Mouse (Mus musculus) stomach, postnatal 0 days (tissue): ENCODE data around the gene Npr1. TPM values are rescaled to one million over a fixed set of nuclear protein-coding genes. Genes with fewer than 3 reads are reported as not detected.

Experiments used
- ATAC-seq: fragments of 200-750 bp; cut with Nextera tagmentation; 2 replicates; pipeline ENCODE4 v1.8.0; 2017; ENCODE audit not compliant: low FRiP score, low TSS enrichment
- DNase-seq: peaks from one replicate; pipeline ENCODE4 v3.0.0-alpha.2; 2016; ENCODE audit warnings: low spot score
- H3K27ac ChIP-seq: fragments of 300-500 bp; sonication (generic); replicated peaks from 2 replicates; pipeline ENCODE4 v1.5.1; 2014; ENCODE audit warnings: mild to moderate bottlenecking, control low read depth
- H3K27me3 ChIP-seq: fragments of 300-500 bp; sonication (generic); 2 replicates; pipeline ENCODE4 v1.6.1; 2014; ENCODE audit warnings: low read length; ENCODE audit not compliant: control insufficient read depth, insufficient read depth
- H3K36me3 ChIP-seq: fragments of 300-500 bp; sonication (generic); 2 replicates; pipeline ENCODE4 v1.6.1; 2014; ENCODE audit warnings: low read length, mixed read lengths; ENCODE audit not compliant: control insufficient read depth, insufficient read depth
- H3K4me1 ChIP-seq: fragments of 300-500 bp; sonication (generic); replicated peaks from 2 replicates; pipeline ENCODE4 v1.6.1; 2014; ENCODE audit warnings: antibody characterized with exemption; ENCODE audit not compliant: control insufficient read depth, insufficient read depth
- H3K4me2 ChIP-seq: fragments of 300-500 bp; sonication (generic); replicated peaks from 2 replicates; pipeline ENCODE4 v1.6.1; 2014; ENCODE audit warnings: low read depth, mild to moderate bottlenecking, control low read depth, moderate library complexity
- H3K4me3 ChIP-seq: fragments of 300-500 bp; sonication (generic); 2 replicates; pipeline ENCODE4 v1.5.1; 2014; ENCODE audit warnings: low read depth, low read length, control low read depth
- H3K9ac ChIP-seq: fragments of 300-500 bp; sonication (generic); 2 replicates; pipeline ENCODE4 v1.6.1; 2014; ENCODE audit warnings: mild to moderate bottlenecking, low read length, control low read depth, mixed read lengths
- H3K9me3 ChIP-seq: fragments of 300-500 bp; sonication (generic); 2 replicates; pipeline ENCODE4 v1.6.1; 2016; ENCODE audit warnings: low read length; ENCODE audit not compliant: control insufficient read depth
- CTCF ChIP-seq: IDR thresholded peaks from 2 replicates; pipeline ENCODE4 v1.5.1; 2016; ENCODE audit warnings: antibody characterized with exemption, low read depth, mild to moderate bottlenecking, moderate library complexity
- EP300 ChIP-seq: optimal IDR thresholded peaks from 2 replicates; pipeline ENCODE3; 2016; ENCODE audit warnings: antibody characterized with exemption
- WGBS: fragments of 180-500 bp; shearing (Covaris S2); extraction: QIAGEN DNeasy Blood & Tissue Kit; methylation state at CpG from one replicate; pipeline ENCODE4 v1.1.7; 2014; 5-methylcytosine and 5-hydroxymethylcytosine counted together
- polyA plus RNA-seq: library from polyadenylated mRNA; unstranded; fragments of >200 nt; fragmentation: Nextera tagmentation; extraction: Ambion mirVana; gene quantifications from 2 replicates; pipeline ENCODE4 v1.2.1, GENCODE M21; 2015

The Npr1 gene
- polyA plus RNA-seq, 1 experiment from 2014 or later: 3.0 TPM

DNA sequence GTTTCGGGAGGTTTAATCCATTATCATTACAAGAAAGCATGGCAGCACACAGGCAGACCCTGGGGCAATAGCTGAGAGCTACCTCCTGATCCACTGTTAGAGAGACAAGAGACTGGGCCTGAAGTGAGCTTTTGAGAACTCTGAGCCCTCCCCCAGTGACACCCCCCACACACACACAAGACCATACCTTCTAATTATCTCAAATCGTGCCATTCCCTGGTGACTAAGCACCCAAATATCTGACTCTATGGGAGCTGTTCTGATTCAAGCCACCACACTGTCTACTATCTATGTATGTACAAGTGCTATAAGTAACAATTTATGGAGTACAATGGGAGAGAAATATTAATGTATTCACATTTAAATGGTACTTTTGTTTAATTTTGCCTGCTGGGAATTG lies 24.9 kb downstream of the Npr1 start:
- ATAC-seq: no peak

DNA sequence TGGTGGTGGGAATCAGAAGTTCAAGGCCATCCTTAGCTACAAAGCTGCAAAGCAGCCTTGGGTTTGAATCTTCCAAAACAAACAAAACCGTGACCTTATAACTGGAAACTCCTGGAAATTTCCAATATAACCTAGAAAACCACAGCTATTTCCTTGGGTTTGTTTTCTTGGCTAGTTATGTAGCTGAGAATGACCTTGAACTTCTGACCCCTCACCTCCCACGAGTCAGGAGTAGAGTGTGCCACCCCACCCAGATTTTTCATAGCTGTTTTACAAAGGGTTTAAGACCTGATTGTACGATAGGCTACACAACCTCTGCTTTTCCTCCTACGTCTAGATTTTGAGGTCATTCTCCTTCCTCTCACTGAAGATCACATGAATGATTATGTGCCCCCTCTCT lies 28.5 kb downstream of the Npr1 start:
- TF ChIP-seq CTCF (no peak), EP300 (no peak)

More for the DNA sequence above, 24.9 kb downstream of the Npr1 start:
- no peak overlapping the region for H3K4me3 ChIP-seq
- no peak for TF ChIP-seq EP300
- TF ChIP-seq CTCF: no peak
- H3K9me3 ChIP-seq: no peaks in the 10 kb centered on the region
- no peak overlapping the region for H3K27ac ChIP-seq
- no peak overlapping the region for H3K4me2 ChIP-seq
- DNase-seq: no peak
- H3K36me3 ChIP-seq: no peaks in the 10 kb centered on the region
- WGBS: 72% methylated on average over 2 of the region's 2 CpGs
- H3K9ac ChIP-seq: no peak overlapping the region
- no peaks in the 10 kb centered on the region for H3K27me3 ChIP-seq
- peaks cover 2% of the 10 kb centered on the region; the same call in 1 of the 2 replicates for H3K4me1 ChIP-seq

DNA sequence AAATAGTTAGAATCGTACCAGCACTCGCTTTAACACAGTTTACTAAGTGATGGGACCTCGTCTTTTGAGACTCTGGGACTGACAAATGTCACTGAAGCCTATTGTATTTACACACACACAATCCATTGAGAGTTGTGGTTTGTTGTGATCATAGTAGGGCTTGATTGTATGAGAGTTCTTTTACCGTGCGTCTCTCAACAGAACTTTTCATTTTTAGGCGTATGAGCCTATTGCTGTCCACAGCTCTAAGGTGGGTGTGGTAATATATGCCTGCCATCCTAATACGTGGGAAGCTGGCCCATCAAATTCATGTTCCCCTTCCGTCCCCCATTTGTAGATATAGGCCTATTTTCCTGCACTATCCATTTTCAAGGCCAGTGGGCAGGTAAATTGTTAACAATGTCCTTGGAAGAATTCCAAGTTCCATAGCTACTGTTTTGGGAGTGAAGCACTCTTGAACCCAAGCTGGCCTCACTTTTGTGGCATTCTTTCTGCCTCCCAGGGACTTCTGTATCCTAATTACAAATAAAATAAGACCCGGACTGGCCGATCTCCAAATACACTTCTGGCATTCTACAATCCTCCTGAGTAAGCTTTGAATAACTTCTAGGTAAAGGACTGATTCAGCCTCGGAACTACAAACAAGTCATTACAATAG lies 31.5 kb downstream of the Npr1 start:
- 45% methylated on average over 11 of the region's 11 CpGs for WGBS
- TF ChIP-seq EP300 (no peak), CTCF (no peak)
- no peaks in the 10 kb centered on the region for H3K27me3 ChIP-seq

More for the DNA sequence above, 28.5 kb downstream of the Npr1 start:
- Histone ChIP-seq H3K36me3 (no peaks in the 10 kb centered on the region), H3K27me3 (no peaks in the 10 kb centered on the region), H3K9ac (no peak overlapping the region), H3K4me3 (no peak overlapping the region), H3K27ac (no peak overlapping the region), H3K4me1 (0 out of 2 replicates have a peak, but pooled peaks cover 3% of the 10 kb centered on the region), H3K4me2 (no peak overlapping the region), H3K9me3 (no peaks in the 10 kb centered on the region)
- 57% methylated on average over 4 of the region's 4 CpGs for WGBS
- ATAC-seq (no peak), DNase-seq (no peak)

DNA sequence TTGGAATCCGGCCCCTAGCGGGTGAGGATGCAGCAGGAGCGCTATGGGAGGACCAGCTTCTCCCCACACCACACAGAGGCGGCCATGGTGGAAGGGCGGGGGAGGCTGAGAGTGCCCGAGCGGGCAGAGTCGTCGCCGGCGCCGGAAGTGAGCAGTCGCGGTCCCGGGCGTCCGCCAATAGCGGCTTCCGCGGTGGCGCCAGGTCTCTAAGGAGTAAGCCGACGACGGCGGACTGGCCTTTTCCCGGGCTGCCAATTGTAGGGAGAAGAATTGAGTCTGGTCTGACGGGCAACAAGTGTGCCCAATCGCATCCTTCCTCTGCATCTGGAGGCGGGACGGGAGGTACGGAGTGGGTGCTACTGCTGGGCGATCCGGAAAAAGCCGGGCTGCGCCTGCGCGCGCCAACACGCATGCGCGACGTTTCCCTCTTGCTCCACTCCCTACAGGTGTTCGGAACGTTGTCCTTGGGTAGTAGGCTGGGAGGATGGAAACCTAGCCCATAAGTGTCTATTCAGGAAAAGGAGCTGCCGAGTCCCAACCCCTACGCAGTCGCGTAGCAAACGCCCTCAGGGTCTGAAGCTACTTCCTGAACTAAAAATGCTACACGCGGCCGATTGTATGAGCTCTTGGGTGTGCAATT lies 32.2 kb downstream of the Npr1 start, which contains the start of gene Ints3:
Ints3 (minus strand) TSS at position 242 of the 640 bp plus-strand sequence.
- H3K27me3 ChIP-seq: no peaks in the 10 kb centered on the region
- peak within 1 kb of the TSS; percentile 87 for H3K4me2 ChIP-seq
- H3K27ac ChIP-seq: peak within 1 kb of the TSS; percentile 98
- peak; percentile 99 for DNase-seq
- H3K4me1 ChIP-seq: 0 out of 2 replicates have a peak, but pooled peaks cover 9% of the 10 kb centered on the region
- peak; percentile 100 for ATAC-seq
- no peaks in the 10 kb centered on the region for H3K9me3 ChIP-seq
- WGBS: under 1% methylated on average over 38 of the region's 52 CpGs
- peak; percentile 6; the same call in 1 of the 2 replicates for TF ChIP-seq CTCF
- TF ChIP-seq EP300: no peak
- H3K9ac ChIP-seq: peak within 1 kb of the TSS; percentile 91
- H3K4me3 ChIP-seq: peak within 1 kb of the TSS; percentile 73
- no peaks in the 10 kb centered on the region for H3K36me3 ChIP-seq

More for the DNA sequence above, 31.5 kb downstream of the Npr1 start:
- no peaks in the 10 kb centered on the region for H3K36me3 ChIP-seq
- ATAC-seq: no peak
- H3K27ac ChIP-seq: peak overlapping the region; percentile 98
- H3K4me1 ChIP-seq: 0 out of 2 replicates have a peak, but pooled peaks cover 9% of the 10 kb centered on the region
- peak overlapping the region; percentile 57 for H3K4me2 ChIP-seq
- peak overlapping the region; percentile 73 for H3K4me3 ChIP-seq
- DNase-seq: no peak
- H3K9ac ChIP-seq: peak overlapping the region; percentile 41
- no peaks in the 10 kb centered on the region for H3K9me3 ChIP-seq

DNA sequence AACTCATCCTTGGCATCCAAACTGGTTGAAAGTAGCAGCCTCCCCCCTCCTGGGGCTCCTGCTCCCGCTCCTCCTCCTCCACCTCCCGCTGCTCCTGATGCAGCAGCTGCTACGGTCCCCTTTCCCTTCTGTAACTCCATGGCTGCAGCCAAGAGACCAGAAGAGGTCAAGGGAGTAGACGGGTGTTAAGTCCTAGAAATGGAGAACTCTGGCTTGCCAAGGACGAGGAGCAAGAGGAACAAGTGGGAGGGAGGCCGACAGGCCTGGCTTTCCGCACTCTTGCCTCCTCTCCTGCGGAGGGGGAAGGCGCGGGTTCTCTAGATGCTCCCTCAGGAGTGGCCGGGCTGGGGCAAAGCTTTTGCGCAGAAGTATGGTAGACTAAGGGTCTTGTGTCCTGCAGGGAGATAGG lies 32.9 kb downstream of the Npr1 start:
- Histone ChIP-seq H3K4me1 (0 out of 2 replicates have a peak, but pooled peaks cover 9% of the 10 kb centered on the region), H3K36me3 (no peaks in the 10 kb centered on the region), H3K4me2 (peak overlapping the region; percentile 87), H3K9ac (peak overlapping the region; percentile 91), H3K9me3 (no peaks in the 10 kb centered on the region), H3K4me3 (peak overlapping the region; percentile 73), H3K27ac (peak overlapping the region; percentile 98), H3K27me3 (no peaks in the 10 kb centered on the region)
- WGBS: 1% methylated on average over 12 of the region's 12 CpGs
- DNase-seq (peak; percentile 58), ATAC-seq (peak; percentile 20; the same call in 1 of the 2 replicates)
- TF ChIP-seq EP300 (no peak), CTCF (no peak)
